Mouse (Mus musculus) midbrain, postnatal 0 days (tissue): Measurements from ENCODE around the gene Ddah1. TPM values are rescaled to one million over a fixed set of nuclear protein-coding genes. Genes with fewer than 3 reads are reported as not detected.

ENCODE experiments used
- ATAC-seq: fragments of 200-750 bp; cut with Nextera tagmentation; 2 replicates; pipeline ENCODE4 v1.8.0; 2017; ENCODE audit warnings: moderate number of reproducible peaks, mild to moderate bottlenecking, moderate TSS enrichment, moderate library complexity; ENCODE audit not compliant: low FRiP score
- DNase-seq: peaks from one replicate; pipeline ENCODE4 v3.0.0-alpha.2; 2015; ENCODE audit warnings: low spot score
- H3K27ac ChIP-seq: fragments of 300-500 bp; sonication (generic); 2 replicates; pipeline ENCODE4 v1.5.1; 2014; ENCODE audit warnings: low read depth, mild to moderate bottlenecking, low read length, mixed read lengths
- H3K27me3 ChIP-seq: fragments of 300-500 bp; sonication (generic); 2 replicates; pipeline ENCODE4 v1.6.1; 2014; ENCODE audit warnings: low read length, control low read depth, mixed read lengths; ENCODE audit not compliant: insufficient read depth
- H3K36me3 ChIP-seq: fragments of 300-500 bp; sonication (generic); 2 replicates; pipeline ENCODE4 v1.6.1; 2014; ENCODE audit warnings: low read length, control low read depth, mixed read lengths; ENCODE audit not compliant: insufficient read depth
- H3K4me1 ChIP-seq: fragments of 300-500 bp; sonication (generic); 2 replicates; pipeline ENCODE4 v1.6.1; 2014; ENCODE audit warnings: mild to moderate bottlenecking, control low read depth, antibody characterized with exemption, low read length, mixed read lengths; ENCODE audit not compliant: insufficient read depth
- H3K4me2 ChIP-seq: fragments of 300-500 bp; sonication (generic); 2 replicates; pipeline ENCODE4 v1.6.1; 2014; ENCODE audit warnings: low read depth, mild to moderate bottlenecking, low read length, mixed read lengths; ENCODE audit not compliant: poor library complexity, severe bottlenecking
- H3K4me3 ChIP-seq: fragments of 300-500 bp; sonication (generic); 2 replicates; pipeline ENCODE4 v1.5.1; 2014; ENCODE audit warnings: low read depth, mild to moderate bottlenecking, low read length, moderate library complexity
- H3K9ac ChIP-seq: fragments of 300-500 bp; sonication (generic); replicated peaks from 2 replicates; pipeline ENCODE4 v1.6.1; 2014; ENCODE audit warnings: mild to moderate bottlenecking, low read length, moderate library complexity, mixed read lengths; ENCODE audit not compliant: poor library complexity, severe bottlenecking
- H3K9me3 ChIP-seq: fragments of 300-500 bp; sonication (generic); 2 replicates; pipeline ENCODE4 v1.6.1; 2016; ENCODE audit warnings: low read length, control low read depth
- CTCF ChIP-seq: IDR thresholded peaks from 2 replicates; pipeline ENCODE4 v1.5.1; 2016; ENCODE audit warnings: antibody characterized with exemption, mild to moderate bottlenecking
- WGBS: fragments of 180-500 bp; shearing (Covaris S2); extraction: QIAGEN DNeasy Blood & Tissue Kit; methylation state at CpG from one replicate; pipeline ENCODE4 v1.1.7; 2014; 5-methylcytosine and 5-hydroxymethylcytosine counted together
- polyA plus RNA-seq: library from polyadenylated mRNA; unstranded; fragments of >200 nt; fragmentation: Nextera tagmentation; extraction: Ambion mirVana; gene quantifications from 2 replicates; pipeline ENCODE4 v1.2.1, GENCODE M21; 2015
- total RNA-seq: library from RNA; depleted of rRNA; stranded (reverse); fragments of >200 nt; gene quantifications from 2 replicates; pipeline ENCODE4 v1.2.3, GENCODE M21; 2014

The Ddah1 gene
- total and polyA plus RNA-seq, 2 experiments from 2014 or later: 162 to 209 TPM

GRCm38 (mm10) chr3:145852041-145852440 lies 93.6 kb downstream of the Ddah1 start:
- ATAC-seq (no peak), DNase-seq (no peak)

GRCm38 (mm10) chr3:145852800-145853199 lies 94.3 kb downstream of the Ddah1 start:
- no peaks in the 10 kb centered on the region for H3K36me3 ChIP-seq
- H3K27ac ChIP-seq: no peak overlapping the region
- no peak overlapping the region for H3K4me2 ChIP-seq
- no peaks in the 10 kb centered on the region for H3K4me1 ChIP-seq
- H3K27me3 ChIP-seq: no peaks in the 10 kb centered on the region
- WGBS: 95% methylated on average over 4 of the region's 4 CpGs
- no peak for TF ChIP-seq CTCF
- DNase-seq (no peak), ATAC-seq (no peak)
- no peak overlapping the region for H3K9ac ChIP-seq
- H3K4me3 ChIP-seq: no peak overlapping the region
- H3K9me3 ChIP-seq: no peaks in the 10 kb centered on the region

More at GRCm38 (mm10) chr3:145852041-145852440, 93.6 kb downstream of the Ddah1 start:
- no peak overlapping the region for H3K4me2 ChIP-seq
- no peaks in the 10 kb centered on the region for H3K9me3 ChIP-seq
- no peak overlapping the region for H3K4me3 ChIP-seq
- no peaks in the 10 kb centered on the region for H3K36me3 ChIP-seq
- H3K4me1 ChIP-seq: no peaks in the 10 kb centered on the region
- no peak overlapping the region for H3K9ac ChIP-seq
- WGBS: 57% methylated on average over 5 of the region's 5 CpGs
- TF ChIP-seq CTCF: no peak
- no peaks in the 10 kb centered on the region for H3K27me3 ChIP-seq
- H3K27ac ChIP-seq: no peak overlapping the region

GRCm38 (mm10) chr3:145853713-145854112 lies 95.2 kb downstream of the Ddah1 start:
- no peaks in the 10 kb centered on the region for H3K27me3 ChIP-seq
- ATAC-seq: no peak
- WGBS: 83% methylated on average over 4 of the region's 4 CpGs

DNA sequence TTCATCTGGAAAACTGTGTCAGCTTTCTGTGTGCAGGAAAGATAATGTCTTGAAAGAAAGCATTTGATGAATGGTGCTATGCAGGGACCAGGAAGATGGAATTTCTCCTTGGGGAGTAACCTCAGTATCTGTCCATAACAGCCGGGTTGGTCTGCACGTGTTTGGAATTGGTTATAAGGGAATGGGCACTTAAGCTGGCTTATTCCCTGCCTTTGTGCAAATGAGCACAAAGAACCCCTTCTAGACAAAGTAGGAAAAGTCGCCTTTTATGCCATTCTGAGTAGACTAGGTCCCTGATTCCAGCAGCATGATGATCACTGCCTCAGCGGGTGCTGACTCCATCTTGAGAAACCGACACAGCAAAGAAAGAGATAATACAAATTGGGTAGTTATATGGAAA lies 96.0 kb downstream of the Ddah1 start:
- WGBS: 35% methylated on average over 5 of the region's 5 CpGs
- Histone ChIP-seq H3K36me3 (no peaks in the 10 kb centered on the region), H3K9me3 (no peaks in the 10 kb centered on the region), H3K9ac (no peak overlapping the region), H3K27ac (no peak overlapping the region), H3K4me1 (no peaks in the 10 kb centered on the region), H3K4me3 (no peak overlapping the region), H3K27me3 (no peaks in the 10 kb centered on the region), H3K4me2 (no peak overlapping the region)
- DNase-seq (peak; percentile 51), ATAC-seq (peak; percentile 58; the same call in 1 of the 2 replicates)
- TF ChIP-seq CTCF: no peak

More at GRCm38 (mm10) chr3:145853713-145854112, 95.2 kb downstream of the Ddah1 start:
- no peaks in the 10 kb centered on the region for H3K36me3 ChIP-seq
- no peak overlapping the region for H3K4me2 ChIP-seq
- H3K9ac ChIP-seq: no peak overlapping the region
- no peaks in the 10 kb centered on the region for H3K9me3 ChIP-seq
- H3K4me1 ChIP-seq: no peaks in the 10 kb centered on the region
- no peak overlapping the region for H3K4me3 ChIP-seq
- no peak overlapping the region for H3K27ac ChIP-seq
- no peak for TF ChIP-seq CTCF
- no peak for DNase-seq

DNA sequence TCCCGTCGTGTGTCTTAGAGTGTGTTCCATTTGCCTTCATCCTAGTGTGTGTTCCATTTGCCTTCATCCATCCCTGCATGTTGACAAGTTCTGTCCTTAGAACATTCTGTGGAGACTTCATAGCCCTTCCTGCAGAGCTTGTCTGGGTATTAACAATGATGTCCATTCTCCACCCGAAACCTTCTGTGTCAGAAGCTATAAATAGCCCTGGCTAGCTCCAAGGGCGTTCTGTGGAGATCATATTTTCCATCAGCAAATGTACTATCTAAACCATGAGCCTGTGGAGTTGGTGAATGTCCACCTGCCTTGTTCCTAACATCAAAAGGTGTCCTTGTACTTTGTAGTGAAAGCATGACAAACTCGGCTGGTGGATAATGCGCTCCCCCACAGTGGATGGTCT lies 96.8 kb downstream of the Ddah1 start:
- WGBS: 84% methylated on average over 6 of the region's 6 CpGs
- no peak overlapping the region for H3K4me2 ChIP-seq

DNA sequence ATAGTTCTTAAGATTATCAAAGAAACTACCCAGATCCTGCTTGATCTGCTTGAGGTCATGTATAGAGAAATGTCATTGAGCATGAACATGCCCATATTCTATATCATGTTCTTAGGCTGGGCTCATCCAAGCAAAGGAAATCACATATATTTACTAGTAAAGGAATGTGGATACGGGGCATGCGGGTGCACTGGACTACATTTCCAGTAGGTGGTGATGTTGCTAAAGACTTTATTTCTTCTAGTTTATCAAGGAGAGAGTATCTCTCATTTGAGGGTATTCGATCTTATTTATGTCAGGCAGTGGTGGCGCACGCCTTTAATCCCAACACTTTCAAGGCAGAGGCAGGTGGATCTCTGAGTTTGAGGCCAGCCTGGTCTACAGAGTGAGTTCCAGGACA lies 99.9 kb downstream of the Ddah1 start:
- no peak overlapping the region for H3K9ac ChIP-seq
- H3K9me3 ChIP-seq: no peaks in the 10 kb centered on the region
- H3K27me3 ChIP-seq: no peaks in the 10 kb centered on the region
- no peak for ATAC-seq
- no peak overlapping the region for H3K4me2 ChIP-seq
- H3K4me1 ChIP-seq: no peaks in the 10 kb centered on the region
- H3K27ac ChIP-seq: no peak overlapping the region
- H3K36me3 ChIP-seq: no peaks in the 10 kb centered on the region
- no peak overlapping the region for H3K4me3 ChIP-seq
- WGBS: 91% methylated on average over 5 of the region's 5 CpGs
- no peak for DNase-seq
- TF ChIP-seq CTCF: peak; percentile 42

More for the DNA sequence above, 96.8 kb downstream of the Ddah1 start:
- H3K27me3 ChIP-seq: no peaks in the 10 kb centered on the region
- no peak overlapping the region for H3K9ac ChIP-seq
- H3K36me3 ChIP-seq: no peaks in the 10 kb centered on the region
- ATAC-seq (no peak), DNase-seq (no peak)
- no peak for TF ChIP-seq CTCF
- no peaks in the 10 kb centered on the region for H3K4me1 ChIP-seq
- no peak overlapping the region for H3K4me3 ChIP-seq
- H3K9me3 ChIP-seq: no peaks in the 10 kb centered on the region
- H3K27ac ChIP-seq: no peak overlapping the region
